Mouse (Mus musculus): ENCODE data around the gene Rnf133. TPM values are rescaled to one million over a fixed set of nuclear protein-coding genes. Genes with fewer than 3 reads are reported as not detected.

The Rnf133 gene
- polyA plus RNA-seq (2012; fragmentation: generic; extraction: Trizol): not detected

DNA sequence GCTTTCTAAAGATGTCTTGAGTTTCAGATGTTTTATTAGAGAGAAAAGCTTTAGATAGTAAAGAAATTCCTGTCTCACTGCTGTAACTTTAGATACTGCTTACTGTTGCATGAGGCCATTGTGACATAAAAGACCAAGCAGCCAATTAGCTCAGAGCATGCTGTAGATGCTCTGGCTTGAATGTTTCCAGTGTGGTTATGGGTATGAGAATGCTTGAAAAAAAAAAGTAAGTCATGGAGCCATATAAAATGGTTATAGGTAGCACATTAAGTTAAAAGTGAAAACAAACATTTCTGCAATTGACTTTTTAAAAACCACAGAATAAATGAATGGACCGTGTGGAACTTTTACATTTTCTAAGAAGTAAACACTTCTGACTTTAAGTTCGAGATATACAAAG lies at the start of gene Rnf133:
TSS of gene Rnf133 (minus strand) at position 101 of the 400 bp plus-strand sequence.

DNA sequence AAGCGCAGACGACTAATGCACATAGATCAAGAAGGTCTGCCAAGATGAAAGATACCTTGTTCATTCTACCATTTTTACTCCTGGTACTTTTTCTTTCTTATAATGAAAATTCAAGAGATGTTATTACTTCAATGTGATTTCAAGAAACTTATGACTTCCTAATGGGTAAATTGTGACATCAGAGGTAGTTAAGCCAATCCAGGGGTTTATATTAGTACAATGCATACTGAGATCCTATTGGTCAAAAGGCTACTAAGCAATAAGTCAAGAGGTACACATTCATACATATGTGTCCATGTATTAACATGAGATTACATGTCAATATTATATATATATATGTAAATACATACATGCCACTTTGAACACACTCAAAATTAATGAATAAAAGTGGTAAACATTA lies 4.9 kb upstream of the Rnf133 start, which contains the start of gene Rnf148:
TSS of gene Rnf148 (minus strand) at position 101 of the 400 bp plus-strand sequence.

Other genes starting within 250 kb of the Rnf133 start
- not detected for gene Rnf148, start 4.8 kb upstream of the Rnf133 start, polyA plus RNA-seq (2012; fragmentation: generic; extraction: Trizol)
- gene Cadps2, start 189.1 kb upstream of the Rnf133 start, polyA plus RNA-seq (2012; fragmentation: generic; extraction: Trizol): not detected

Data from C3H10T1/2 (cell line).